Mouse (Mus musculus): ENCODE measurements around the gene Ttyh3.

GRCm38 (mm10) chr5:140615321-140616109 lies 33.3 kb downstream of the Ttyh3 start:
- TF ChIP-seq CTCF (IDR thresholded peaks at IDR 0.05), result no peak
- TF ChIP-seq EP300 (IDR thresholded peaks at IDR 0.05), result no peak

All from lung, postnatal 0 days (tissue).